Mouse (Mus musculus) cerebellum, adult 11-12 months (tissue): Measurements from ENCODE around the gene Scfd2.

Experiments used
- DNase-seq: peaks from one replicate; pipeline ENCODE4 v3.0.0; 2022

The Scfd2 gene

DNA sequence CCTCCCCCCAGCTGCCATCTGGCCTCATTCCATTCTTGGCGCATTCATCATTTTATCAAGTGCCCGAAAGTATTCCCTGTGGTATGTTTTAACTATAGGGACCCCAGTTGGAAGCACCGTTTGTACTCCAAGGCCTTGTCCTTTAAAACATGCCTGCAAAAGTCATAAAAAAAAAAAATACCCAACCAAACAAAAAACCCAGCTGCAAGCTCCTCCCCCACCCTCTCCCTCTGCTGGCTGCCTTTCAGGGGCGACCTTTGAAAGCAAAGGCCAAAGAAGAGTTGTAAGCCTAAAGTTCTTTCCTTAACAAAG lies 335.3 kb downstream of the Scfd2 start:
- no peak for DNase-seq

DNA sequence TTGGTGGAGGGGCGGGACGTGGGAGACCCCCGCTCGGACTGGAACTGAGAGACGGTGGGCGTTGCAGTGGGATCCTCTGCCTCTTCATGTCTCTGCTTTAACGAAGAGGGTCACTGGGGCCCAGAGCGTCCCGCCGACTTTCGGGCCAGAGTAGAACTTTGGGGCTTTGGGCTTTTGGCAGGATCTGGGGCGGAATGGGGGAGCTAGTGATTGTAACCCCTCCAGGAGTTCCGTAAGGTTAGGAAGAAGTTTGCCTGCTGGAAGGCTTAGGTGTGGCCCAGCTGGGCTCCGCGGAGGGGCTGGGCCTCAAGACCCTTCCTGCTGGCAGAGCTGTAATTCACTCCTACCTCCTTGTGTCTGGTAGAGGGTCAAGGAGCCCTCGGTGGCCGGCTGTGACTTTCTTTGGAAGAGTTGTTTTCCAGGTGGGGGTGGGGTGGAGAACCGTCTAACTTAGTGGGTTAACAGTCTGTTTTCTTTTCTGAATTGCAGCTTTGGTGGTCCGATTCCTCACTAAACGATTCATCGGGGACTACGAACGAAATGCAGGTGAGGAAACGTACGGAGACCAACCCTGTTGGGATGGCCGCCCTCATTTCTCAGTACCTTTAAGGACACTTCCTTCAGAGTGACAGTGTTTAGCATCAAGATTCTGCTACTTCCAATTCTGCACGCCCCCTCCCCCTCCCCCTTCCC lies 335.8 kb downstream of the Scfd2 start:
- peak; percentile 51 for DNase-seq

DNA sequence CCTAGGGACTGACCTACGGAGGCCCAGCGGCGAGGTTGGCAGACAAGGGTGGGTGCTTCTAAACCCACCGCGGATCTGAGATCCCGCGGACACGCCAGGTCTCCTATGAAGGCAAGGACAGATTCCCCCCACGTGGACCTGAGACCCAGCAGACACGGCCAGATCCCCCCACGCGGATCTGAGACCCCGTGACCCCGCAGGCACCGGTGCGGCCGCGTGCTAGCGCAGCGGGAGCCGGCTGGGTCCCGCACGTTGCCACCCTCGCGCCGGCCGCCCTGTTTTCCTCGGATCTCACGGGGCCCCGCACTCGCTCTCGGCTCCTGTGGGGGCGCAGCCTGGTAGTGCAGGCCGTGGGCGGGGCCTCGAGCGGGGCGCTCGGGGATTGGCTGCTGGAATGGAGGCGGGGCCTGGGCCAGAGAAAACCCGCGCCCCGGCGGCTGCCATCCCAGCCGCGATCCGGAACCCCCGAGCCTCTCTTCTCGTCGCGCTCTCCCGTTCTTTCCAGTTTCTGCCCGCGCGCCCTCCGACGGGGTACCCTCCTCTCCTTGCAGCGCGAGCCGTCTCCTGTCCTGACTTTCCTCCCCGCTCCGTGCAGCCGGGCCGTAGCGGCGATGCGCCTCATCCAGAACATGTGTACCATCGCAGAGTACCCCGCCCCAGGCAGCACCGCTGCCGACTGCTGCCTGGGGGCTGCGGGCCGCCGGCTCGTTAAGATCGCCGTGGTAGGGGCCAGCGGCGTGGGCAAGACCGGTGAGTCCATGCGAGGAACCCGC lies 336.5 kb downstream of the Scfd2 start, which contains the start of gene Rasl11b:
Rasl11b (plus strand) TSS at position 446 of the 773 bp plus-strand sequence.
- peak; percentile 92 for DNase-seq

DNA sequence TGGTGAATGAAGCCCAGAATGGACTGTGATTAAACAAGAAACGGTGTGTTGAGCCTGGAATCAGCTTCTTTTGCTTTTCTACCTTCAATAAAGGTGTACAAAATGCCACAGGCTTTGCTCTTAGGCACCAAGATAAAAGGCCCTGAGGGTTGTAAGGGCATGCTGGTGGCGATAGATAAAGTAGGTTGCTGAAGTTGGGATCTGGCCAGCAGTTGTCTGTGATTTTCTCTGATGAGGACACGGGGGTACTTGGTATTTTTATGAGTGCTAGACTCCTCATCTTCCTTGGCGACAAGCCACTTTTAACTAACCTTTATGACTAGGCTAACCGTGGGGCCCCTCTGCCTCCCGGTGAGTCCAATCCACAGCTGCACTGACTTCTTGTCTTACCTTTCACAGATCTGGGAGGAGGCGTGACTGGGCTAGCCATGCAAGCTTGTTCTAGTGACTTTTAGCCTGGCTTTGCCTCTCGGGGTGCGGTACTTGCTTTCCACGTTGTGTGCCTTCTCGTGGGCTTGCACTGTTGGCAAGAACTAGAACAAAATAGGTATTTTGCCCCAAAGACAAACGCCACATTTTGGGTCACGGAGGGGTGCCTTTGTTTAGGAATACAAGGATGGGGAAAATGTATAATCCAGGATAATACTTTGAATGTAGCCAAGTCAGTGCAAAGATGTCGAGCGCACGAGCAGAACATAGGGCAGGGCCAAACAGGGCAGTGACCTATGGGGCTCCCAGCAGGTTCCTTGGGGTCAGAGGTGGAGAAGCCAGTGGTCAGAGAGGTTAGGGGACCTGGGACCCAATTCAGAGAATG lies 337.3 kb downstream of the Scfd2 start:
- peak; percentile 43 for DNase-seq

DNA sequence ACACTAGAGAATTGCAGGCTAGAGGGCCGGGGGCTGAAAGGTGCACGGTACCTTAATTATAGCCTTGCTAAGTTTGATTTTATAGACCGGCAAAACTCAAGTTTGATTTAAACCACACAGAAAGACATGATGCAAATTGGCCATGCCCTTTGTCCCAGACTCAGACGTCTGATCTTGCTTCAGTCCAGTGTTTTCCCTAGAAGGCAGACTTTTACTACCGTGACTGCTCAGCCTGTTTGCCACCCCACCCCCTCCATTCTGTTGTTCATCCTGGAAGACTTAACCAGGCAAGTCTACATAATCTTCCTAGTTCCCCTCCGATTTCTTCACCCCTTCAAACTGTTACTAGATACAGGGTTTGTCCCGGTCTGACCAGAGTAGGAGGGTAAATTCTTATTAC lies 337.9 kb downstream of the Scfd2 start:
- DNase-seq = no peak

DNA sequence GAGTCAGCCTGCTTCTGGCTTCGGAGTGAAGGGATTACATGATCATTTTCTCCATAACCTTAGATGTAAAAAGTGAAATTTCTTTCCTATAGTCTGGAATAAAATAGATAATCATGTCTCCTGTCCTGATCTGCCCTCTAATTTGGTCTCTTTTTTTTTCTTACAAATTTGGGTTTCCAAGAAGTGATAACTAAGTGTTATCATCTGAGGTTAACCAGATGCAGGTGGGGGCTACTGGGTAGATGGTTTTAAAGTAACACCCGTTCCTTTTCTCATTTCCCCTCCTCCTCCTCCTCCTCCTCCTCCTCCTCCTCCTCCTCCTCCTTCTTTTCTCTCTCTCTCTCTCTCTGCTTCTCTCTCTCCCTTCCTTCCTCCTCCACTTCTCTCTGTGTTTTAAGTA lies 338.6 kb downstream of the Scfd2 start:
- no peak for DNase-seq

DNA sequence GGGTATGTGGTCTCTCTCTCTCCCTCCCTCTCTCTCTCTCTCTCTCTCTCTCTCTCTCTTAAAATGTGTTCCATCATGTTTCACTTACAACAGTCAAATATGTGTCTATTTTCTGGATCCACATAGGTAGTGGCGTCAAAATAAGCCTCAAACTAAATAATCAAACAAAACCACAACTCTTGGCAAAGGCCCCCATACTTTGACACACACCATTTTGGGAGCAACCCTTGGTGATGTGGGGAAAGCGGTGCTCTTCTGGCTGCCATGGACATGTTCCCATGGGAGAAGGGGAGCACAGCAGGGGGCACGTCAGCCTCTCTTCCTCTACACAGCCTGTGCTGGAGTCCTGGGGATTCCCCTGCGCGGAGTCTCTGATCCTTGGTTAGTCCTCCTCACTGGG lies 340.6 kb downstream of the Scfd2 start:
- DNase-seq = no peak

DNA sequence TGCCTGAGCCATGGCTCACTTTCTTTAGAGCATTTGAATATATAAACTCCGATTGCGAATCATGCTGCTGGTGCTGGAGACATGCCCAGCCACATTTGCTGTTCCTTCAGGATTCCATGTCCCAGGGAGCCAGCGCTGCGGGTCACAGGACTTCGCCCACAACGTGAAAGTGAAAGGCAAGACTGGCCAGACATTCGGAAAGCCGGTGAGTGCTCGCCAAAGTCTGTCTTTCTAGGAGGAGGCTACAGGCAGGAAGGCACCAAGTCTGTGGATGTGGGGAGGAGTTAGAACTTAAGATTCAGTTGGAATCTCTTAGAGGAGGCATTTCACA lies 341.4 kb downstream of the Scfd2 start:
- no peak for DNase-seq

DNA sequence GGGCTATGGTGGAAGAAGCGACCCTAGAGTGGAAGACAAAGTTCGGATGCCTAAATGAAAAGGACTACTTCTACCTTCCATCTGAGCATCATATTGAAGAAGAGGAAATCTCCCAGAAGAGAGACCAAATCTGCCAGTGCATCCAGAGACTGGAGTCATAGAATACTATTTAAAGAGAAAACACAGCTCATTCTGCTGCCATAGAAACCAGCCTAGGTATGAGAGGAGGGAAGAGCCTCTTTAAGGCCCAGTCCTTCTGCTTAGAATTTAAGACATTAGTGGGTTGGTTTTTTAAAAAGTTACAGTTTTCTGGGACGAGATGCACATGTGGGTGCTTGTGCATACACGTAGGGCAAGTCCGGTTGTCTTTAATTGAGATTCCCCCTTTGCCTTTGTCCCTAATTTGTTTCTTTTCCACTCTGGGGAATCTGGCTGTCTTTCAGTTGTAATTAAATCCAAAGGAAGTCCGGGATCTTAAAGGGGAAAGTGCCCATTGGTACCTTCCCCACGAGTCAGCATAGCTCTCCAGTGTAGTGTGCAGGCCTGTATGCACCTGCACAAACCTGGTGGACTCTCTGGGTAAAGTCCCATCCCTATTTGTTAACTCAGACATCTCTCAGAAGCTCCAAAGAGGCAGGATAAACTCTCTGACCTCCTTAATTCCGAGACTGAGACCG lies 341.9 kb downstream of the Scfd2 start:
- no peak for DNase-seq

DNA sequence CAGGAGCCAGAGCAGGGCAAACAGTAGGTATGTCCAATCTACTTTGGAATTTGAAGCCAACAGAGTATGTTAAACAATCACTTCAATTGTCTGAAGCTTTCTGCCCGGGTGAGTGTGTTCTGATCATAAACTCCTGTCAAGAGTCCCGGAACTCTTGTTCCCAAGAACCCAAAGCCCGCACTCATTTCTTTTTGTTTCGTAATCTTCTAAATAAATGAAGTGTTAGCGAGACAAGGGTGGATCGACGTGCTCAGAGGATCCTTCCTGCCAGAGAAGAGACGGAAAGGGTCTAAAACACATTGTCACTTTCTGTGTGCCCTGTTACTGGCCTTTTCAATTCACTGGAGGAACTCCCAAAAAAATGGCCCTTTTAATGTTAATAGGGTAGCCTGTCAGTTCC lies 342.7 kb downstream of the Scfd2 start:
- no peak for DNase-seq

DNA sequence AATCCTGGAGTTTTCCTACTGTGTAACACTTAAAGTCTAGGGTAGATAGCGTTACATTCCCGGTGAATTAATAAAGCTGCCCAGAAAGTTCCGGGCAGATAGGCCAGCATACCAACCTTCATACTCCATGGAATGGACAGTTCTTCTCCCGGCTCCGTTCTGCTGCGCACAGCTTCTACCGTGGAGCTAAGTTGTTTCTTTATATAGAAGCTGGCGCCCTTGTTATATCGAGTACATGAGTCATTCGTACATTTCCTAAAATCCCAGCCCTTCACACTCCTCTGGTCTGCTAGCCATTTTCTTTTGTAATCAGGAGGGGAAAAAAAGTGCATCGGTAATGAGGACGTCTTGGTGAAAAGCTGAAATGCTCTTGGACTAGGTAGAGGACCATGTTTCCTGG lies 343.5 kb downstream of the Scfd2 start:
- no peak for DNase-seq

DNA sequence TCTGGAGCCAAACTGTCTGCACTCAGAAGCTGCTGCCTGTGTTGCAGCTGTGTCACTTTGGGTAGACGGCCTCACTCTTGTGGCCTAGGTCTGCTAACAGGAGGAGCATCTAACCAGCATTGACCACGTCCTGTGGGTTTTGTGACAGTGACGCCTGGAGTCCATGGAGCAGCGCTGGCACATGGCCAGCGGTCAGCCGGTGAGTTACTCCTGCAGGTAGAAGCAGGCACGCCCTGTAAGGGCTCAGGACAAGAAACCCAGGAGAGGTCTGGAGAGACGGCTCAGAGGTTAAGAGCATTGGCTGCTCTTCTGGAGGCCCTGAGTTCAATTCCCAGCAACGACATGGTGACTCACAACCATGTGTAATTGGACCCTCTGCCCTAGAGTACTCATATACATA lies 347.0 kb downstream of the Scfd2 start:
- no peak for DNase-seq

DNA sequence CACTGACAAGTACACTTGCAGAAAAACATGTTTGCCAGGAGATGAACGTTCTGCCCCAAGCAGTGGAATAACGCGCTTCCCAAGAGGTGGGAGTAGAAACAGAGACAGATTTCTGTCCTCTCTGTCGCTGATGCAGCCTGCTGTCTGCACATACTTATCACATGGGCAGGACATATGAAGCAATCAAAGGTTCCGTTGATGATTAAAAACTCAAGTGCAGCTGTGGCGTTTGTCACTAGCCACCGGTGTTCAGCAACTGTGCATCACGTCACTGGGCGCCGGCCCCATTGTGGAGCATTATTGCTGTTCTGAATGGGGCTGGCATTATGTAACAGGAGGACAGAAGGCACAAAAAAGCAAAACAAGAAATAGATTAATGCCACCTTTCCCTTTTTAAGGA lies 348.4 kb downstream of the Scfd2 start:
- DNase-seq = no peak

DNA sequence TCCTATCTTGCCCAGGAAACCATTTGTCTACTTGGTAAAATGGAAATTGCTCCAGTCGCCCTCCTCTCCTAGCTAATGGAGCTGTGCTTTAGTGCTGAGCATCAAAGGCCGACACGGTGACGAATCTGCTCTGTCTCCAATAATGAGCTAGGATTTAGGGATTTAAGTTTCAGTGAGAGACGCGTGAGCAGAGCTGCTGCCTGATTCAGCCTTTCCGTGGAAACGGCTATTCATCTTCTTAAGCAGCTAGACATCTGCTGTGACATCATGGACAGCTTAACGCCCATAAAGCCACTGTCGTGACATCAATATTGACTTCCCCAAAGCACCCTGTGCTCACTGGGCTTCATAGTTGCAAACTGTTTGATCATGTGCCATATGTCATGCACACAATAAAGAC lies 351.3 kb downstream of the Scfd2 start:
- DNase-seq = no peak

DNA sequence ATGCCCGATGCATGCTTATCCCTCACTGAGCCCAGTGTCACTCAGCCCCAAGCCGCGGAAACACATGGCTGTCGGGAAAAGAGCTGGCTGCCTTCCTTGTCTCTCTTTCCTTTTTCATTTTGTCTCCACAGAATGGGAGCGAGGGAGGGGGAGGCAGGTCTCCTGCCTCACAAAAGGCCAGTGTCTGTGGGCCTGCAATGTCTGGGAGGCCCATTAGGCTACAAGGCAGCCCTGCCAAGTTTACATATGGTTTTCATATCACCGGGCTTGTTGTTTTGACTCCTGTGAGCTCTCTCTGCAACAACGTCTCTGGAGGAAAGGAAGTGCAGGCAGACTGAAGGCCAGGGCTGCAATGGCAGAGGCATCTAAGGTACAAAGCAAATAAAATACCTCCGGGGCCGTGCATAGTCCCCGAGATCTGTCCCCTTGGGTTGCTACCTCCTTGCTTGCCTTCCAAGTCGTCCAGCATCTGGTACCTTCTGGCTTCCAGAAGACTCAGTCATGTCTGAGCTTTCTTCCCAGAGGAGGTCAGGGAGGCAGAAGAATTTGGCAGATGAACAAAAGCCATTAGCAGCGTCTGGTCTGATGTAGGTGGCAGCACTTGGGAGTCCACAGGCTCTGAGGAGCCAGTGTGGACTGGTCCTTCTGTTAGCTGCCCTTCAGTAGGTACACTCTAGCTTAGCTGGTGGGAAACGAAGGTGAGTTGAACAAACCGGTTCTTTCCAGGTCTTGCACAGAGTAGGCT lies 355.9 kb downstream of the Scfd2 start:
- peak; percentile 36 for DNase-seq

DNA sequence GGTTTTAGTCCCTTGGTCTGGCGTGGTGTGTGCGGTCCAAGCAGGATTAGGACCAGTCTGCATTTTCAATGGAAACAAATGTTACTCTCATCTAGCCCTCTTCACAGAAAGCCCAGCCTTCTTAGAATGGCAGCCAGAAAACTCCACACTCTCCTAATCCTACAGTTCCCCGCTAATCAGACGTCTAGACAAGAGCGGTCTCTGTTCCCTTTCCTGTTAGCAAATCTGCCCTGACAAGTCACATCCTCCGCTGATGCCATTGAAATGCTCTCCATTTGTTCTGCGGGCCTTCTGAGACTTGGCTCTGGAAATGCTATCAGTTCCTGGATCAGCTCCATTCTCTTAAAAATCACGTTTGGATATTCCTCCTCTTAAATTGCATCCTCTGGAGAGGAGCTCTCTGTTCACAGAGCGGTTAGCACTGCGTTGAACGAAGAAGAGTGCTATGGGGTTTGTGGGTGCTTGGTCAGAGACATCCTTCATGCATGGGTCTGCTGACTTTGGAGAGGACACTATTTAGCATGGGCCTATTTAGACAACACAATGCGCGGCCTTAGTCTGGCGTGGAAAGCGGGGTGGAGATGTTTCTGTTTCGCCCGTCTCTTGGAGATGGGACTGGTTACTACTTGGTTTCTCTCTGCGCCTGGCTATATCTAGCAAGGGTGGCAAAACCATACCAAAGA lies 358.3 kb downstream of the Scfd2 start:
- DNase-seq = no peak

DNA sequence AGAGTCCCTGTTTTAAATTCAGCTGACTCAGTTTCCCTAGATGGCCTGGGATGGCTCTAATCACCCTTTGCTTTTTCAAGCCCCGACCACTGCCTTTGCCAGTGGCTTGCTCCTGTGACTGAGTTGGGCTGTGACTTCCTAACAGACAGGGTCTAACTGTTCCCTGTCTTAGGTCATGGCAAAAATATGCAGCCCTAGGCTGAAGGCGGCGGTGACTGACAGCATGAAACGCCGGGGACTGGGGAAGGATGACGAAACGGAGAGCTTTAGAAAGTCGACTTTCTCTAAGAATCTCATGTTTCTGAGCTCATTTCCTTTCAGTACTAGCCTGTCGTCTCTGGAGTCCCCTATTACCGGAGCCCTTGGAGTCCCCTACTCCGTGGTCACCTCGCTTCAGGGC lies 359.4 kb downstream of the Scfd2 start:
- no peak for DNase-seq

DNA sequence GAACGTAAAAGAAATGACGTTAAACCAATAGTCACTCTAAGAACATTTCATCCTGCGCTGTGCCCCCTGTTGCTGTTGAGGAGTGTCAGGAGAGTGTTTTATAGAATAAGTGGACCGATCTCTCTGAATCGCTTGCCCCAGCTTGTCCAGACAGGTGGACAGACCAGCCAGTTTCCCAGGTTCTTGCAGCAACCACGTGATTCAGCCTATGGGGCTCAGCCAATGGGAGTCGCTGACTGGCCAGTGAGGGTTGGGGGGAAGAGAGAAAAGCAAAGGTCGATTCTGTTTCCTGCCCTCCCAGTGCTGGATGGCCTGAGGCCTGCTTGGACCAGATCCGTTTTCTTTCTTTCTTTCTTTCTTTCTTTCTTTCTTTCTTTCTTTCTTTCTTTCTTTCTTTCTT lies 359.8 kb downstream of the Scfd2 start:
- no peak for DNase-seq

DNA sequence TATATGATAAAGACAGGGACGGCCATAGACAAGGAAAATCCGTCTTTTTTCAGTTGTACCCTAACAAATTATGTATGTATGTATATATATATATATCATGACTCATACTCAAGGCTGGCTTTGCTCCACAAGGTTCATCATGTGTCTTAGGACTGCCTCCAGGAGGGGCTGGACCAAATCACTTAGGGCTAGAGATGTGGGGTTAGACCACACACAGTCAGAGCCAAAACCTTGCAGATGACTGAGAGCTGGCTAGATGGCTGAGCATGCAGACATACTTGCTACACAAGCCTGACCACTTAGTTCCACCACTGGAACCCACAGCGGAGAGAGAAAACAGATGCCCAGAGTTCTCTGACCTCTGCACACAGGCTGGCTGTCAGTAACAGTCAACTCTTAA lies 363.5 kb downstream of the Scfd2 start:
- DNase-seq = no peak

DNA sequence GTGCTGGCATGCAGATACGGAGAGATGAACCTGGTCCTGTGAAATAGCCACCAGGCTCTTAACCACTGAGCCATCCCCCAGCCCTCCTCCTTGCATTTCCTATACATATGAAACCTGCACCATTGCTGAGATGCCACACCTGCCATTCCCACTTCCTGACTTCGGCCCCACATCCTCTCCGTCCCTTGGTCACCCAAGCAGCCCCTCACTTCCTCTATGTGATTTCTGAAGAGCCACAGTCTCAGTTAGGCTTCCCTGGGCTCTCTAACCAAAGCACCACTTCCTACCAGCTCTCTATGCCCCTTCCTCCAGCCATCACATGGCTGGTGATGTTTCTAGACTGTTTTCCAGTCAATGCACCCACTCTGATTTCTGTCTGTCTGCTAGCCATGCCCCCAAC lies 364.9 kb downstream of the Scfd2 start:
- DNase-seq = no peak

DNA sequence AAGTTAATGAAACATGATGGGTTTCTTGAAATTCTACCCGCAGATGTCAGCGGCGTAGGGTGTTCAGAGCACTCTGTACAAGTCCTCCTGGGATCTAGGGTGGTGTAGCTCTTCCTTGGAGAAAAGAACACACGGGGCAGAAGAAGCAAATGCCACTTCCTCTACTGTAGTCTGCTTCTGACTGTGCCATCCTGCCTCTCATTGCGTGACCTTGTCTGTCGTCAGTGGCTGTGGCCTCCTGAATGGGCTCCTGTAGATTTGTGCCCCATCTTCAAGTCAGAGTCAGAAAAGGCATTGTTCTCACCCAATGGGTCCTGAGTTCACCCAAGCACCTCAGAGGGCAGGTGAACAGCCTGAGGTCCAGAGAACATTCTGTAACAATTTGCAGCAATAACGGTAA lies 367.0 kb downstream of the Scfd2 start:
- no peak for DNase-seq

DNA sequence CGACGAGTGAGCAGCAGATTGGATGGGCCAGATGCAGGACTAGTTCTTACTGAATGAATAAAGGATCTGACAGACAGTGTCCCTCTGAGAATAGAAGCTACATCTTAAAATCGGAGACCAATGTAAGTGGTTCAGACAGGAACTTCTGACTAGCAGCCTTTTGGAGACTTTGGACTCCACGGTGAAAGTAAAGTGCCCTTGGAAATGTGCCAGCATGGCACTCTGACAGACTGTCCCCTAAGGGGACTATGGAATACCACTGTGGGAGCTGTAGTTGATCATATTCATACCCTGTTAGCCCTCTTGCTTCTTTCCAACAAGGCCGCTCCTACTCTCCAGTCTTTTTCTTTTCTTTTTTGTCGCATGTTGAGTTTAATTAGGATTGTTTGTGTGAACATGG lies 368.4 kb downstream of the Scfd2 start:
- DNase-seq = no peak
